Mouse (Mus musculus) heart, adult 2 months (tissue): ENCODE data around the gene Stat5a.

Experiments used
- CTCF ChIP-seq: fragments of 200-600 bp; IDR thresholded peaks from 2 replicates; pipeline ENCODE4 v1.8.1; 2022; ENCODE audit warnings: antibody characterized with exemption, mild to moderate bottlenecking, moderate library complexity
- EP300 ChIP-seq: fragments of 200-500 bp; IDR thresholded peaks from 2 replicates; pipeline ENCODE4 v1.6.1; 2011; ENCODE audit warnings: low read depth, low read length, control low read depth; ENCODE audit not compliant: insufficient read depth
- POLR2A ChIP-seq: fragments of 200-500 bp; IDR thresholded peaks from 2 replicates; pipeline ENCODE4 v1.6.1; 2011; ENCODE audit warnings: mild to moderate bottlenecking, low read depth, low read length, control low read depth; ENCODE audit not compliant: insufficient read depth

- TF ChIP-seq CTCF (no peak), POLR2A (no peak), EP300 (no peak)
These were observed 6.5 kb downstream of the Stat5a start for GRCm38 (mm10) chr11:100865618-100866017.
